Mouse (Mus musculus) cortical plate, adult 2 months (tissue): ENCODE data around the gene Gm10382.

Source experiments
- CTCF ChIP-seq: fragments of 200-500 bp; IDR thresholded peaks from 2 replicates; pipeline ENCODE4 v1.5.1; 2011; ENCODE audit warnings: mild to moderate bottlenecking, control low read depth, low read length; ENCODE audit not compliant: insufficient read depth; ENCODE audit errors: extremely low read depth
- POLR2A ChIP-seq: fragments of 200-500 bp; IDR thresholded peaks from 2 replicates; pipeline ENCODE4 v1.6.1; 2011; ENCODE audit warnings: mild to moderate bottlenecking, low read length, control low read depth; ENCODE audit not compliant: insufficient read depth; ENCODE audit errors: extremely low read depth

DNA sequence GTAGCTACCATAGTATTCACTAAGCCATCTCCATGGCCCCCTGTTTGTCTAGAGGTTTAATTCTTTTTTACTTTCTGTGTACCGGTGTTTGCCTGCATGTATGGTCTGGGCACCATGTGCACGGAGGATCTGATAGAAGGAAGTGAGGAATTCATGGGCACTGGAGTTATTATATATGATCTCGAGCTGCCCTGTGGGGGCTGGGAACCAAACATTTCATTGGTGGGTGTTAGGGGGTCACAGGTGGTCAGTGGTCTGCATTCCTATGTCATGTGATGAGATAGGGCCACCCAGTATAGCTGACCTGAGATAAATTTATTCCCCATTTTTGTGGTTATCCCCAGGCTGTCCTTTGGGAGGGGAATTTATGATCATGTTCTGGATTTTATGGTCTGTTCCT lies 5.9 kb downstream of the Gm10382 start:
- no peak for TF ChIP-seq CTCF
- TF ChIP-seq POLR2A: no peak
